Mouse (Mus musculus) kidney, adult 18-20 months (tissue): ENCODE measurements at regions not wholly inside any gene's neighbourhood (a gene's known extent, or its start where the extent isn't known, plus 50 kb on each side); places are given as distances from the start of the nearest gene placed in this dataset.

ENCODE experiments used
- DNase-seq: peaks from one replicate; pipeline ENCODE4 v3.0.0; 2021

- peak; percentile 99 for DNase-seq
These were observed 2140.3 kb upstream of the Cdh20 start for GRCm38 (mm10) chr1:102628061-102628460.

- no peak for DNase-seq
These were observed 2123.9 kb upstream of the Cdh20 start for GRCm38 (mm10) chr1:102644379-102644778.

- no peak for DNase-seq
These were observed 2080.8 kb upstream of the Cdh20 start for GRCm38 (mm10) chr1:102687367-102688070.

GRCm38 (mm10) chr1:102716459-102716858 lies 2051.9 kb upstream of the Cdh20 start:
- DNase-seq, result no peak

- no peak for DNase-seq
These were observed 2034.3 kb upstream of the Cdh20 start for GRCm38 (mm10) chr1:102733991-102734390.

- no peak for DNase-seq
These were observed 2032.9 kb upstream of the Cdh20 start for GRCm38 (mm10) chr1:102735392-102735791.

- no peak for DNase-seq
These were observed 2010.4 kb upstream of the Cdh20 start for GRCm38 (mm10) chr1:102757941-102758340.
